Mouse (Mus musculus) limb, embryonic 13.5 days (tissue): Measurements from ENCODE around the gene Rgp1. TPM values are rescaled to one million over a fixed set of nuclear protein-coding genes. Genes with fewer than 3 reads are reported as not detected.
"Not testable (repeated sequence)": the region's sequence is repeated elsewhere in the genome, so short reads cannot be mapped to it uniquely, and the experiment has no call there.

ENCODE experiments used
- ATAC-seq: fragments of 200-750 bp; cut with Nextera tagmentation; 2 replicates; pipeline ENCODE4 v1.8.0; 2017; ENCODE audit warnings: low read depth, moderate number of reproducible peaks, moderate TSS enrichment; ENCODE audit not compliant: low FRiP score
- H3K27ac ChIP-seq: fragments of 300-500 bp; sonication (generic); 2 replicates; pipeline ENCODE4 v1.5.1; 2015; ENCODE audit warnings: inconsistent platforms, mild to moderate bottlenecking, moderate library complexity
- H3K27me3 ChIP-seq: fragments of 300-500 bp; sonication (generic); 2 replicates; pipeline ENCODE4 v1.6.1; 2015; ENCODE audit warnings: mild to moderate bottlenecking, inconsistent platforms
- H3K36me3 ChIP-seq: fragments of 300-500 bp; sonication (generic); 2 replicates; pipeline ENCODE4 v1.6.1; 2015; ENCODE audit warnings: inconsistent platforms, mild to moderate bottlenecking, moderate library complexity
- H3K4me1 ChIP-seq: fragments of 300-500 bp; sonication (generic); 2 replicates; pipeline ENCODE4 v1.6.1; 2015; ENCODE audit warnings: inconsistent platforms
- H3K4me2 ChIP-seq: fragments of 300-500 bp; sonication (generic); replicated peaks from 2 replicates; pipeline ENCODE4 v1.6.1; 2015; ENCODE audit warnings: inconsistent platforms, mild to moderate bottlenecking, moderate library complexity
- H3K4me3 ChIP-seq: fragments of 300-500 bp; sonication (generic); 2 replicates; pipeline ENCODE4 v1.5.1; 2015; ENCODE audit warnings: moderate library complexity, mild to moderate bottlenecking, inconsistent platforms
- H3K9ac ChIP-seq: fragments of 300-500 bp; sonication (generic); 2 replicates; pipeline ENCODE4 v1.6.1; 2015; ENCODE audit warnings: mild to moderate bottlenecking, inconsistent platforms
- H3K9me3 ChIP-seq: fragments of 300-500 bp; sonication (generic); 2 replicates; pipeline ENCODE4 v1.6.1; 2016; ENCODE audit warnings: inconsistent platforms
- WGBS: fragments of 180-500 bp; shearing (Covaris S2); methylation state at CpG from one replicate; pipeline ENCODE4 v1.1.7; 2015; 5-methylcytosine and 5-hydroxymethylcytosine counted together
- polyA plus RNA-seq: library from polyadenylated mRNA; unstranded; fragments of >200 nt; fragmentation: Nextera tagmentation; extraction: Ambion mirVana; gene quantifications from 2 replicates; pipeline ENCODE4 v1.2.1, GENCODE M21; 2015

Rgp1 gene
- polyA plus RNA-seq: 35.0 and 38.5 TPM in 2 replicates

DNA sequence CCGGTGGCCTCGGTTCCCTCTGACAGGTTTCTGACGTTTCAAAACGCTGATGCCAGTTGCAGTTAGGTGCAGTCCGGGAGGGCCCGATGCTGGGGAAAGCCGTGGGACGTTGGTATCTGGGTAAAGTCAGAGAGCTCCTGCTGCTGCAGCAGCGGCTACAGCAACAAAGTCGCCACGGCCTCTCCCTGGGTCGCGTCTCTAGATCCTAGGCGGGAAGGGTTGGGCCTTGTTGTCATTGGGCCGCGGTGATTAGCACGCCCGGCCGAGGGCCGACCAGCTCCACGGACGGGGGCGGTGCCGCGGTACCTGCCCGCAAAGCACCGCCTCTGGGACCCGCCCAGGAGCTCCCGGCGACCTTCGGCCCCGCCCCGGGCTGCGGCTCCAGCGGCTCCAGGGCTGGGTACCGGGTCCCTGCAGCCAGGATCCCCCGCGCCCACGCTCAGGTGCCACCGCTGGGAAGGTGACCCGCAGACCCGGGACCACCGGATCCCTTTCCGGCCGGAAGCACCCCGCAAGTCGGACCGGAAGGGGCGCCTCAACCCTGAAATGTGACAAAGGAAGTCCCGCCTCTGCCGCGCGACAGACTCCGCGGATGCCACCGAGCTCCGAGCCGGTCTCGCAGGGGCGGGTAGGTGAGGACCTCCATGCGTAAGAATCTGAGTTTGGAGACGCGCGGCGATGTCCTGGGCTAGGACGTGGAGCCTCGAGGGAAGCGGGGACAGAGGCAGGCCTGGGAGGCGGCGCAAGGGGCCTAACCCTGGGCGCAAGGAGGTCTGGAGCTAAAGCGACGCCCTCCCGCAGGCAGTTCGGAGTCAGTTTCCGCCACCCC lies at the start of gene Rgp1, which contains the start of gene Gba2:
Rgp1 (plus strand) TSS at position 340 of the 829 bp plus-strand sequence.
Gba2 (minus strand) TSS at position 498 of the 829 bp plus-strand sequence.
- Histone ChIP-seq H3K9me3 (no peaks in the 10 kb centered on the region), H3K27ac (peak within 1 kb of the TSS; percentile 81), H3K27me3 (no peaks in the 10 kb centered on the region), H3K4me3 (peak within 1 kb of the TSS; percentile 87), H3K9ac (peak within 1 kb of the TSS; percentile 90), H3K4me1 (peaks cover 48% of the 10 kb centered on the region), H3K4me2 (peak within 1 kb of the TSS; percentile 96), H3K36me3 (peaks cover 51% of the 10 kb centered on the region)
- WGBS: under 1% methylated on average over 76 of the region's 76 CpGs
- ATAC-seq: peak; percentile 89

DNA sequence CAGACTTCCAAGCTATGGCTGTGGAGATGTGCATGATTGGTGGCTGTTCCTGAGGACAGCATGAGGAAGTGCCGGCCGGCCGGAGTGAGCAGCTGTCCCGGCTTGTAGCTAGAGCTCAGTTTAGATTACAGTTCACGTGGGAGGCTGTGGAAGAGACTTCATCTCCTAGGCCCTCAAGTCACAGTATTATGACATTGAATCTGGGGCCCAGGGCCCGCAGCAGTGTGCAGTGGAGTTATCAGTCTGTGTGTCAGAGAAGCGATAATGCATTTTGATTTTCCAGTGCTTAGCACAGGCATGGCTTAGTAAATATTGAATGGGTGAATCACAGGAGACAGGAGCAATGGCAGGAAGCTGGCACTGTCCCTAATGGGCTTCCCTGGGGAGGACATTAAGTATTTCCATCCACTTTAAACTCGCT lies 48.4 kb upstream of the Rgp1 start:
- peaks cover 10% of the 10 kb centered on the region for H3K27me3 ChIP-seq
- no peak overlapping the region for H3K4me2 ChIP-seq
- H3K36me3 ChIP-seq: peaks cover 42% of the 10 kb centered on the region
- no peak overlapping the region for H3K27ac ChIP-seq
- WGBS: 72% methylated on average over 8 of the region's 8 CpGs
- H3K9ac ChIP-seq: no peak overlapping the region
- H3K4me3 ChIP-seq: no peak overlapping the region
- no peaks in the 10 kb centered on the region for H3K9me3 ChIP-seq
- H3K4me1 ChIP-seq: no peaks in the 10 kb centered on the region
- 0 out of 2 replicates have a peak, but pooled peaks have one; percentile 33 for ATAC-seq

DNA sequence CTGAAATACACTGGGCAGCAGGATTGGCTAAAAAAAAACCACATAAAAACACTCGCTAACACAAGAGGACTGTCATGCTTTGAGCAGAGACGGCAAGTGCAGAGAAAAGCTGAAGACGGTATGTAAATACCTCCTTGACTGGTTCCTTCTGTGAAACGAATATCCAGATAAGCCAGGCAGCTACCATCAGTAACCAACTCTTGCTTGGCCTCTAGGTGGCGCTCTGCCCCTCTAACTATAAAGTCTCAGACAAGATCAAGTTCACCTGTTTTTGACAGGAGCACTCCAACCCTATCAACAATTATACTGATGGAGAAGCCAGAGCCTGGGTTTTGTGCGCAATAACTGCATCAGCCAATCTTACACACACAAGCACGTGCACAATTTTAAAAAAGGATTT lies 47.9 kb upstream of the Rgp1 start:
- Histone ChIP-seq H3K4me3 (no peak overlapping the region), H3K9me3 (no peaks in the 10 kb centered on the region), H3K4me2 (no peak overlapping the region), H3K9ac (no peak overlapping the region), H3K27ac (no peak overlapping the region), H3K27me3 (peaks cover 5% of the 10 kb centered on the region), H3K4me1 (no peaks in the 10 kb centered on the region), H3K36me3 (peaks cover 47% of the 10 kb centered on the region)
- ATAC-seq: no peak
- 29% methylated on average over 7 of the region's 7 CpGs for WGBS

DNA sequence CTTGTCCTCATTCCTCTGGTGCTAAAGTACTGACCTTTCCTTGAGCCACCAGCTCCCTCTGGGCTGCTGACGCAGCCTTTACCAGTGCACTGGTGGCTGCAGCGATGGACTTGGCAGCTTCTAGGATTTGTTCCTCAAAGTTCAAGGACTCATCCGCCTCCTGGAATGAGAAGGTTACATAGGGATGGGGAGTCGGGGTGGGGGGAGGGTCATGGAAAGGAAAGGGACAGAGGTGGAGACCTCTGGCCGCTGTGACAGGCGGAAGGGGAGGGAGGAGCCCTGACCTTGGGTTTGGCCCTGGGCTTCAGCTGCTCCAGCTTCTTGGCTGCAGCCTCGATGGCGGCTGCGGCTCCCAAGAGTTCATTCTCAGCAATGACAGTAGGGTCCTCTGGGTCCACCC lies 45.2 kb upstream of the Rgp1 start:
- Histone ChIP-seq H3K36me3 (peaks cover 73% of the 10 kb centered on the region), H3K9ac (no peak overlapping the region), H3K27ac (no peak overlapping the region), H3K9me3 (no peaks in the 10 kb centered on the region), H3K4me2 (no peak overlapping the region), H3K27me3 (no peaks in the 10 kb centered on the region), H3K4me1 (no peaks in the 10 kb centered on the region), H3K4me3 (no peak overlapping the region)
- ATAC-seq: no peak
- WGBS: 94% methylated on average over 9 of the region's 9 CpGs

DNA sequence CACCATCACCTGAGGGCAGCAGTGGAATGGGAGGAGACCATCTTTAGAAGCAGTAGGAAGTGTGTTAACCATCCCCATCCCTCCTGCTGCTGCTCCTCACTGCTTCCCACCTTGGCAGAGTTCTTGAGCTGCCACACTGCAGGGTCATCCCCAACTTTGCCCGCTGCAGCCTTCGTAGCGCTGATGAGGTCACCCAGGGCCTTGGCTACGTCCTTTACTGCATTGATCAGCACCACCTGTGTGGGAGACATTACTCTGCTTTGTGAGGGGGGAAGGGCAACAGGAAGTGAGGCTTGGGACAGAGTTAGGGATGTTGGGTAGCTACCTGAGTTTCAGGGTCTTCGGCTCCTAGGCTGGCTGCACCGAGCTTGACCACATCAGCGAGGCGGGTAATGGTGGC lies 42.9 kb upstream of the Rgp1 start:
- Histone ChIP-seq H3K9ac (no peak overlapping the region), H3K4me1 (no peaks in the 10 kb centered on the region), H3K36me3 (peaks cover 97% of the 10 kb centered on the region), H3K27ac (no peak overlapping the region), H3K9me3 (no peaks in the 10 kb centered on the region), H3K4me2 (no peak overlapping the region), H3K4me3 (no peak overlapping the region), H3K27me3 (no peaks in the 10 kb centered on the region)
- 90% methylated on average over 8 of the region's 8 CpGs for whole genome bisulfite sequencing
- ATAC-seq: no peak

DNA sequence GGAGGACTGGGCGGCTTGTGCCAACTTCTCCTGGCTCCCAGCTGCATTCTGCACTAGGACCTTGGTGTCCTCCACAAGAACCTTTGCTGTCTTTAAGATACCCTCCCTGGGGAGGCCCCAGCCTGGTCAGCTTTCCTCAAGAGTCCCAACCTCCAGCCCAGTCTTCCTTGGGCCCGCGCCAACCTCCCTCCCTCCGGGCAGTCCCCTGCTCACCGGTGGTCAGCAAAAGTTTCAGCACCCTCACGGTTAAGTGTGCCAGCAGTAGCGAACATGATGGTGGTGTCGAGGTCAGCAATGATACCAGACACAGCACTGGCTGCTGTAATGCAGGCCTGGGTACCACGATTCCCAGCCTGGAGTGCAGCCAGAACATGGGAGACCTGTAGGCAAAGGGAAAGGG lies 42.5 kb upstream of the Rgp1 start:
- Histone ChIP-seq H3K27me3 (no peaks in the 10 kb centered on the region), H3K36me3 (peaks cover 99% of the 10 kb centered on the region), H3K27ac (no peak overlapping the region), H3K4me2 (no peak overlapping the region), H3K9me3 (no peaks in the 10 kb centered on the region), H3K4me3 (no peak overlapping the region), H3K4me1 (no peaks in the 10 kb centered on the region), H3K9ac (no peak overlapping the region)
- 96% methylated on average over 9 of the region's 9 CpGs for WGBS
- ATAC-seq: no peak

DNA sequence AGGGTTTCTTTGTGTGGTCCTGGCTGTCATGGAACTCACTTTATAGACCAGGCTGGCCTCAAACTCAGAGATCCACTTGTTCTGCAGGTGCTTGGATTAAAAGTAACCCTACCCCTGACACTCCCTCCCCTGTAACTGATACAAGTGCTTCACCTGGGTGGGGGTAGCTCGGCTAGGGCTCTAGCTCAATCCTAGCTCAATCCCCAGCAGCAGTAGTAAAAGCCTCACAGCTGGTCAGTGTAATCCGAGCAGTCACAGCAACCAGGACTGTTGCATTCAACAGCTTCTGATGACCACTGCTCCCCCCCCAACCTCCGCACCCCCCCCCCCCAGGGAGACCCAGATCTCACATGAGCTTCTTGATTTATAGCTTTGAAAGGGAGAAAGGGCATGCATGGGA lies 36.5 kb upstream of the Rgp1 start:
- ATAC-seq: no peak
- Histone ChIP-seq H3K27me3 (no peaks in the 10 kb centered on the region), H3K9me3 (no peaks in the 10 kb centered on the region), H3K9ac (no peak overlapping the region), H3K27ac (no peak overlapping the region), H3K36me3 (peaks cover 99% of the 10 kb centered on the region), H3K4me1 (no peaks in the 10 kb centered on the region), H3K4me2 (no peak overlapping the region), H3K4me3 (no peak overlapping the region)
- 50% methylated on average over 3 of the region's 3 CpGs for WGBS

DNA sequence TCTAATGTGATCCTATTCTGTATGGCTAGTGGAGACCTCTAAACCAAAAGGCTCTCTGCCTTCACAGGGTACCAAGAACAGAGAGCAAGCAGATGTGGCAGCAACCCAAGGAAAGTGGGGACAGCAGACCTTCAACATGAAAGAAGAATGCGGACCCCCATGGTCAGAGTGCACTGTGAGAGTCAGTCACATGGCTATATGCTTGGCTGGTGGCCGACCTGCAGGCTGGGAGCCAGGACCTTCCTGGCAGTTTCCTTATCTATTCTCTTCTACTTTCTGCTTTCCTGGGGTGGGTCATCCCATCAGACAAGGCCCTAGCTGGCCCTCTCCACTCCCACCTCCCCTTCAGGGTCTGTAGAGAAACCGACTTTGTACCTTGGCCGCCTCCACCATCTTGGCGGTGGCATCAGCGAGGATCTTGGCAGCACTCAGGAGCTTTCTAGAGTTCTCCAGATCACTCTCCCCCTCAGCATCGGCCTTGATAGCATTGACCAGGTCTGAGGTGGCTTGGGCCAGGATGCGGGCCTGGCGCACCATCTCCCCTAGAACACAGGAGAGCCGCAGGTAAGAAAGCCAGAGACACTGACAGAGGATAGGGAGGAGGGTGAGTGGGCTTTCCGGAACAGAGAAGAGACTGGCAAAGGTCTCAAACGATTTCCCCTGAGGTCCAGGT lies 32.0 kb upstream of the Rgp1 start:
- Histone ChIP-seq H3K36me3 (peaks cover 100% of the 10 kb centered on the region), H3K4me1 (no peaks in the 10 kb centered on the region), H3K27me3 (no peaks in the 10 kb centered on the region), H3K4me2 (no peak overlapping the region), H3K9ac (no peak overlapping the region), H3K4me3 (no peak overlapping the region), H3K9me3 (no peaks in the 10 kb centered on the region), H3K27ac (no peak overlapping the region)
- no peak for ATAC-seq
- 93% methylated on average over 12 of the region's 12 CpGs for WGBS

DNA sequence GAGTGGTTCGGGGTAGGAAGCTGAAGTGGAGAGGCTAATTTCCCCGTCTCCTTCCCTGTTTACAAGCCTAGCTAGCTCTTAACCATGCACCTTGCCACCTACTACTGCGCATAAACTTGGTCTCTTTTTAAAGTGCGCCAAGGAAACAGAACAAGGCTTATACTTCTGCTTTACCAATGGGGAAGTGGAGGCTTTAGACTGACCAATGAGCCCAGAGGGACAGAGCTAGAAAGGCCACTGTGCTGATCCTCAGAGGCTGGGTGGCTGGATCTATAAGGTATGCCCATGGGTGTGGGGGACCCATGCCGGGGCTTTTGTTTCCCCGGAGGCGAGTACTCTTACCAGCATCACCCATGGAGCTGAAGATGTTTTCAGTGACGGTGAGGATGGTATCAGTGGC lies 31.4 kb upstream of the Rgp1 start:
- 94% methylated on average over 8 of the region's 8 CpGs for WGBS
- Histone ChIP-seq H3K27ac (no peak overlapping the region), H3K9me3 (no peaks in the 10 kb centered on the region), H3K4me2 (no peak overlapping the region), H3K4me1 (no peaks in the 10 kb centered on the region), H3K36me3 (peaks cover 100% of the 10 kb centered on the region), H3K27me3 (no peaks in the 10 kb centered on the region), H3K9ac (no peak overlapping the region), H3K4me3 (no peak overlapping the region)
- no peak for ATAC-seq

DNA sequence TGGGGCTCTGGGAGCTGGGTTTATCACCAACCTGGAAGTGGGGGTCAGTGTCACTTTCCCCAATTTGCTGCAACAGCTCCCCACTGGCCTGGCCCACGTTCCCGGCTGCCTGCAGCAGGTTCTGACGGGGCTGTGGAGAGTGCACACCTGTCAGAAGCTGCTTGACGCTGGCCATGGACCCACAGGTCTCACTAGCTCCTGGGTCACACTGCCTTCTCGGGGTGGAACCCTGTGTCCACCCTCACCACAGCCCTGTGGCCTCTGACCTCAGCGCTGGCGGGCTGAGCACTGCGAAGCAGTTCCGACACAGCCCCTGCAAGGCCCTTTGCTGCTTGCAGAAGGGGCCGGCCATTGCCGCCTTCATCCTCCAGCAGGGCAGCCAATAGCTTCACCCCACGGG lies 29.5 kb upstream of the Rgp1 start:
- no peak overlapping the region for H3K4me3 ChIP-seq
- no peak overlapping the region for H3K9ac ChIP-seq
- no peak for ATAC-seq
- peaks cover 100% of the 10 kb centered on the region for H3K36me3 ChIP-seq
- no peaks in the 10 kb centered on the region for H3K27me3 ChIP-seq
- H3K27ac ChIP-seq: no peak overlapping the region
- no peaks in the 10 kb centered on the region for H3K9me3 ChIP-seq
- WGBS: 90% methylated on average over 12 of the region's 12 CpGs
- H3K4me1 ChIP-seq: no peaks in the 10 kb centered on the region
- no peak overlapping the region for H3K4me2 ChIP-seq

DNA sequence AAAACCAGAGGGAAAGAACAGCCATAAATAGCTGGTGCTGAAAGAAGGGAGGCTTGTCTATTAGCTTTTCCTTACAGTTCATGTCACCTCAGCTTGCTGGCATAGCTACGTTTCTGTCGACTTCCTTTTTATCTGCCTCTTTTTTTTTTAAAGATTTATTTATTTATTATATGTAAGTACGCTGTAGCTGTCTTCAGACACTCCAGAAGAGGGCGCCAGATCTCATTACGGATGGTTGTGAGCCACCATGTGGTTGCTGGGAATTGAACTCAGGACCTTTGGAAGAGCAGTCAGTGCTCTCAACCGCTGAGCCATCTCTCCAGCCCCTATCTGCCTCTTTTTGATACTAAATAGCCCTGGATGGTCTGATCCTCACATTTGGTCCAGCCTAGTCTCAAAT lies 26.7 kb upstream of the Rgp1 start:
- 90% methylated on average over 6 of the region's 6 CpGs for WGBS
- not testable (repeated sequence) for H3K4me2 ChIP-seq, H3K9ac ChIP-seq, H3K4me1 ChIP-seq, ATAC-seq, H3K9me3 ChIP-seq, H3K4me3 ChIP-seq, H3K27me3 ChIP-seq, H3K27ac ChIP-seq
- H3K36me3 ChIP-seq: peaks cover 99% of the 10 kb centered on the region

DNA sequence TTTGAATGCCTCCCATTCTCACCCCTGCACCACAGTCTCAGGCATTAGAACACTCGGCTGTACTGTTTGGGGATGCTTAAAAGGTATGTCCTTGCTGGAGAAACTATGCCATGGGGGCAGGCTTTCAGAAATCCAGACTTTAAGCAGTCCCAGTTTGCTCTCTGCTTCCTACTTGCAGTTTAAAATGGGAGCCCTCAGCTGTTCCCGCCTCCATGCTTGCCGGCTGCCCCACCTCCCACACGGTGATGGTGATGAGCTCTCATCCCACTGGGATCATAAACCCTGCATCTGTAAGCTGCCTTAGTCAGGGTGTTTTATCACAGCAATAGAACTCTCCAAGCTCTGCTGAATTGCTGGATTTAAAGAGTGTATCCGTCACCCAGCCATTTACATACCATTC lies 26.1 kb upstream of the Rgp1 start:
- H3K4me1 ChIP-seq: 0 out of 2 replicates have a peak, but pooled peaks cover 5% of the 10 kb centered on the region
- H3K4me2 ChIP-seq: no peak overlapping the region
- no peak overlapping the region for H3K4me3 ChIP-seq
- no peaks in the 10 kb centered on the region for H3K9me3 ChIP-seq
- H3K27ac ChIP-seq: no peak overlapping the region
- peaks cover 99% of the 10 kb centered on the region for H3K36me3 ChIP-seq
- H3K9ac ChIP-seq: no peak overlapping the region
- H3K27me3 ChIP-seq: no peaks in the 10 kb centered on the region
- WGBS: 90% methylated on average over 5 of the region's 5 CpGs
- ATAC-seq: no peak
